Mouse (Mus musculus) heart, embryonic 12.5 days (tissue): ENCODE data around the gene Stx1b. TPM values are rescaled to one million over a fixed set of nuclear protein-coding genes. Genes with fewer than 3 reads are reported as not detected.
"Not testable (repeated sequence)": the region's sequence is repeated elsewhere in the genome, so short reads cannot be mapped to it uniquely, and the experiment has no call there.

Experiments used
- ATAC-seq: fragments of 200-750 bp; cut with Nextera tagmentation; 2 replicates; pipeline ENCODE4 v1.8.0; 2017; ENCODE audit warnings: moderate TSS enrichment, moderate library complexity; ENCODE audit not compliant: insufficient number of reproducible peaks, low FRiP score
- H3K27ac ChIP-seq: fragments of 300-500 bp; sonication (generic); 2 replicates; pipeline ENCODE4 v1.5.1; 2016; ENCODE audit warnings: mild to moderate bottlenecking, moderate library complexity; ENCODE audit not compliant: poor library complexity, severe bottlenecking
- H3K27me3 ChIP-seq: fragments of 300-500 bp; sonication (generic); replicated peaks from 2 replicates; pipeline ENCODE4 v1.6.1; 2016; ENCODE audit warnings: mild to moderate bottlenecking, moderate library complexity
- H3K36me3 ChIP-seq: fragments of 300-500 bp; sonication (generic); 2 replicates; pipeline ENCODE4 v1.6.1; 2016; ENCODE audit warnings: mild to moderate bottlenecking, moderate library complexity
- H3K4me1 ChIP-seq: fragments of 300-500 bp; sonication (generic); replicated peaks from 2 replicates; pipeline ENCODE4 v1.6.1; 2016; ENCODE audit warnings: mild to moderate bottlenecking
- H3K4me2 ChIP-seq: fragments of 300-500 bp; sonication (generic); 2 replicates; pipeline ENCODE4 v1.6.1; 2016; ENCODE audit warnings: mild to moderate bottlenecking, moderate library complexity
- H3K4me3 ChIP-seq: fragments of 300-500 bp; sonication (generic); 2 replicates; pipeline ENCODE4 v1.5.1; 2016; ENCODE audit warnings: mild to moderate bottlenecking
- H3K9ac ChIP-seq: fragments of 300-500 bp; sonication (generic); 2 replicates; pipeline ENCODE4 v1.6.1; 2016; ENCODE audit warnings: mild to moderate bottlenecking, moderate library complexity
- H3K9me3 ChIP-seq: fragments of 300-500 bp; sonication (generic); replicated peaks from 2 replicates; pipeline ENCODE4 v1.6.1; 2016; ENCODE audit warnings: mild to moderate bottlenecking, moderate library complexity
- WGBS: fragments of 180-500 bp; shearing (Covaris S2); methylation state at CpG from one replicate; pipeline ENCODE4 v1.1.7; 2016; 5-methylcytosine and 5-hydroxymethylcytosine counted together
- polyA plus RNA-seq: library from polyadenylated mRNA; unstranded; fragments of >200 nt; fragmentation: Nextera tagmentation; extraction: Ambion mirVana; gene quantifications from 2 replicates; pipeline ENCODE4 v1.2.1, GENCODE M21; 2016

Stx1b gene
- polyA plus RNA-seq, 1 experiment from 2014 or later, result 1.5 TPM

DNA sequence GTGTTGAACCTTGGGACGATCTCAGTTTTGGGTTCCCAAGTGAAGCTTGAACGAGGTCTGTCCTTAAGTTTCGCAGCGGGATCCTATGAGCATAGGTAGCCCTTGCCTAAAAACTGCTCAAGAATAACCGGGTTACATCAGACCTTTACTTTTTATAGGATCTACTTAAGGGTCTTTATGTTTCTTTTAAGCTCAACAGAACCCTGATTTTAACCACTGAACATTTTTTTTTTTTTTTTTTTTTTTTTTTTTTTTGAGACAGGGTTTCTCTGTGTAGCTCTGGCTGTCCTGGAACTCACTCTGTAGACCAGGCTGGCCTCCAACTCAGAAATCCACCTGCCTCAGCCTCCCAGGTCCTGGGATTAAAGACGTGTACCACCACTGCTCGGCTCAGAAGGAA lies 48.5 kb downstream of the Stx1b start:
- 70% methylated on average over 7 of the region's 7 CpGs for WGBS
- not testable (repeated sequence) for ATAC-seq
- H3K36me3 ChIP-seq, result peaks cover 26% of the 10 kb centered on the region

DNA sequence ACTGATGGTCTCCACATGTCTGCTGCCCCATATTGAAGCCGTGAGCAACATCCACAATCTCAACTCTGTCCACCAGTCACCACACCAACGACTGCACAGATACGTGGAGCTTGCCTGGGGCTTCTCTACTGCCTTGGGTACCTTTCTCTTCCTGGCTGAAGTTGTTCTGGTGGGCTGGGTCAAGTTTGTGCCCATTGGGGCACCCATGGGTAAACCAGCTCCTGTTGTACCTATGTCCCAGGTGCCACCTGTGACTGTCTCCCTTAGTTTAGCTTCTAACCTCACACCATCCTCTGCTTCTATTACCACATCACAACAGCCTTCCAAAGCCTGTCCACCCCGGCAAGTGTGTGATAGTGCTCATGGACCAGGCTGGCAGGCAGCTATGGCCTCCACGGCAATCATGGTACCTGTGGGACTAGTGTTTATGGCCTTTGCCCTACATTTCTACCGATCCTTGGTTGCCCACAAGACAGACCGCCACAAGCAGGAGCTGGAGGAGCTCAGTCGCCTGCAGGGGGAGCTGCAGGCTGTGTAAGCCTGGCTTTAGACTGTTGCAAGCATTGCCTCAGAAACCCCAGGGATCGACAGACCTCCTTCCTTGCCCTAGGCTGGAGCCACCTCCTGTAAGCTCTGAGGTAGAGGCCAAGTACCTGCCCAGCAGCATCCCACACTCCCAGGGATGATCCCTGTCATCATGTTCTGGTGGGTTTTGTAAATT lies 50.5 kb downstream of the Stx1b start:
- H3K27me3 ChIP-seq, result peaks cover 3% of the 10 kb centered on the region; the same call in 1 of the 2 replicates
- 42% methylated on average over 9 of the region's 9 CpGs for WGBS

More for the DNA sequence above, 48.5 kb downstream of the Stx1b start:
- H3K27me3 ChIP-seq, H3K9me3 ChIP-seq: not testable (repeated sequence)
- H3K4me1 ChIP-seq, result peaks cover 18% of the 10 kb centered on the region
- peak overlapping the region; percentile 96 for H3K9ac ChIP-seq
- peak overlapping the region; percentile 99; the same call in 1 of the 2 replicates for H3K27ac ChIP-seq
- H3K4me2 ChIP-seq, result peak overlapping the region; percentile 94
- H3K4me3 ChIP-seq, result peak overlapping the region; percentile 99

DNA sequence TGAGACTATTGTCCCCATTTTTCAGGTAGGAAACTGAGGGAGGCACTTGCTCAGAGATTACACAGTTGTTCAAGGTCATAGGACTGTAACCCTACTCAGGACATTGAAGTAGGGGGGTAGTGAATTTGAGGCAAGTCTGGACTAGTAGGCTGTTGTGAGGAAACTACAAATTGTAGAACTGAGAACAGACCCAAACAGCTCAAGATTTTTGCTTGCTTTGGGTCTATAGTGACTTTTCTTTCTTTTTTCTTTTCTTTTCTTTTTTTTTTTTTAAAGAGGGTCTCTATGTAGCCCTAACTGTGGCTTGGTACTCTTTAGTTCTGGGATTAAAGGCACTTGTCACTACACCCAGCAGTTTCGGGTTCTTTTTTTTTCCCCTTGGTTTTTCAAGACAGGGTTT lies 51.8 kb downstream of the Stx1b start:
- Histone ChIP-seq H3K27me3 (peaks cover 3% of the 10 kb centered on the region; the same call in 1 of the 2 replicates), H3K36me3 (peaks cover 8% of the 10 kb centered on the region), H3K27ac (no peak overlapping the region), H3K4me3 (no peak overlapping the region), H3K4me1 (peaks cover 26% of the 10 kb centered on the region), H3K4me2 (no peak overlapping the region), H3K9me3 (no peaks in the 10 kb centered on the region), H3K9ac (no peak overlapping the region)
- ATAC-seq, result no peak
- WGBS, result 86% methylated on average over 1 of the region's 1 CpGs

More for the DNA sequence above, 50.5 kb downstream of the Stx1b start:
- Histone ChIP-seq H3K4me2 (no peak overlapping the region), H3K36me3 (peaks cover 6% of the 10 kb centered on the region), H3K9me3 (no peaks in the 10 kb centered on the region), H3K27ac (no peak overlapping the region), H3K9ac (no peak overlapping the region), H3K4me1 (peaks cover 36% of the 10 kb centered on the region), H3K4me3 (no peak overlapping the region)
- ATAC-seq, result no peak

DNA sequence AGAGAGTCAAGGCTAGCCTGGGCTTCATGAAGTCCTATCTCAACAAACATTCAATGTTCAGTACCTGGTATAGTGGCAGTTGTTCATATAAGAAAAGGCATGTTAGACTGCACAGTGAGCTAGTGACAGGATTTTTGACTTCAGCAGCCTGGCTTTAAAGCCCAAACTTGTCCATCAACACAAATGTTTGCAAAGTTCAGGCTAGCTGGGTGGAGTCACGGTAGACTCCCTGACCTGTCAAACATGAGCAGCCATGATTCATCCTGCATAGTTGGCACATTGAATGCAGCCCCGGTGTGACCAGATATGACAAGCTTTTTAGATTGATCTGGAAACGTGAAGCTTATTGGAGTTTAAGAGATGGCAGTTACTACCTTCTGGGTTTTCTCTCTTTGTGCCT lies 52.3 kb downstream of the Stx1b start:
- Histone ChIP-seq H3K27ac (no peak overlapping the region), H3K4me2 (no peak overlapping the region), H3K4me1 (peaks cover 26% of the 10 kb centered on the region), H3K4me3 (no peak overlapping the region), H3K36me3 (peaks cover 13% of the 10 kb centered on the region), H3K9me3 (no peaks in the 10 kb centered on the region), H3K9ac (no peak overlapping the region), H3K27me3 (peaks cover 3% of the 10 kb centered on the region; the same call in 1 of the 2 replicates)
- 68% methylated on average over 3 of the region's 3 CpGs for WGBS
- ATAC-seq, result no peak

DNA sequence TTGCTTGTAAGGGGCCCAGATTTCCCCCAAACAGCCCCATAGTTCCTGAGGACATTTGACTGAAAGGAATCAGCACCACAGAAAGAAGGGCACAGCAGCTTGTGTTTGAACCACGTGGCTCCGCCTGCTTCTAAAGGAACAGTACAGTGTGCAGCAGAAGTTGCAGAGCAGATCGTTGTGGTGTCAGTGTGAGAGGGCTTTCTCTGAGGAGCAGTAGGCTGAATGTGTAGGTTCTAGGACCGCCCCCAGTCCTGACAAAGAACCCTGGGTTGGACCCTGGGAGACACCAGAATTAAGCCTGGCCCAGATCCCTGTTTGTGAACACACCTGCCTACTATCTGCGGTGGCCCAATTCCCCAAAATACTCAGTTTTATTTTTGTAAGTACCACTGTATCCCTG lies 53.1 kb downstream of the Stx1b start:
- Histone ChIP-seq H3K36me3 (peaks cover 21% of the 10 kb centered on the region), H3K4me2 (peak overlapping the region; percentile 94), H3K9ac (peak overlapping the region; percentile 88; the same call in 1 of the 2 replicates), H3K4me3 (peak overlapping the region; percentile 75; the same call in 1 of the 2 replicates), H3K9me3 (no peaks in the 10 kb centered on the region), H3K27me3 (peaks cover 3% of the 10 kb centered on the region; the same call in 1 of the 2 replicates), H3K27ac (no peak overlapping the region), H3K4me1 (peaks cover 26% of the 10 kb centered on the region)
- ATAC-seq, result no peak
- 69% methylated on average over 5 of the region's 5 CpGs for WGBS

DNA sequence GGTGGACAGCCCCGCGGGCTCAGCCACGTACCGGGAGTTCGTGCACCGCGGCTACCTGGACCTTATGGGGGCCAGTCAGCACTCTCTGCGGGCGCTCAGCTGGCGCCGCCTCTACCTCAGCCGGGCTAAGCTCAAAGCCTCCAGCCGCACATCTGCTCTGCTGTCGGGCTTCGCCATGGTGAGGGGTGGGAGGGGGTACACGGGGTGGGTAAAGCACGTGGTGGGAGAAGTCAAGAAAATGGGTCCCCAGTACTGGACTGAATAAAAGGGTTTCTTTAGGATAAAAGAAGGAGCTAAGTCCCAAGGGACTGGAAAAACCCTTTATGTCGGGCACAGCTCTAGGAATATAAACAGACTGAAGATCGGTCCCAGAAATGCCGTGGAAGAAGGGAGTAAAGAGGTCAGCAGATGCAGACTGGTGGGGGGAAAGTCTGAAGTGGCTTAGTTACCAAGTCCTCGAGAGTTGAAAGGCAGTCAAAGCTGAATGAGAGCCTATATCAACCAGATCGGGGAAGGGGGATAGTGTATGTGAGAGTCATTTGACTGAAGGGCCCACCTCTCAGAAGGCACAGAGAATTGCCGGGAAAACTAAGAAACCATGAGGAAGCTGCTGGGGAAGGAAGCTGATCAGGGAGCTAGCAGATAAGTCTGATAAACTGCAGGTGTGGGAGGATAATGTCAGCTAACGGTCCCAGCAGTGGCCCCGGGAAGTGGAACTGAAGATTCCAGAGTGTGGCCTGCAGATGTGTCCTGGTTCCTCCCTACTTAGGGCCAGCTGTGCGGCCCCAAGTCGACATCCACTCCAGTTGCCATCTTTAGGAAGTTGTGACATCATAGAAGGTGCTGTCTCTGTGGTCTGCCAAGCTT lies 54.1 kb downstream of the Stx1b start:
- Histone ChIP-seq H3K27ac (peak overlapping the region; percentile 82), H3K4me3 (peak overlapping the region; percentile 75), H3K9ac (peak overlapping the region; percentile 88), H3K36me3 (peaks cover 28% of the 10 kb centered on the region), H3K4me1 (peaks cover 24% of the 10 kb centered on the region), H3K4me2 (peak overlapping the region; percentile 94), H3K9me3 (no peaks in the 10 kb centered on the region), H3K27me3 (peaks cover 3% of the 10 kb centered on the region; the same call in 1 of the 2 replicates)
- peak; percentile 52 for ATAC-seq
- WGBS, result 2% methylated on average over 27 of the region's 27 CpGs

DNA sequence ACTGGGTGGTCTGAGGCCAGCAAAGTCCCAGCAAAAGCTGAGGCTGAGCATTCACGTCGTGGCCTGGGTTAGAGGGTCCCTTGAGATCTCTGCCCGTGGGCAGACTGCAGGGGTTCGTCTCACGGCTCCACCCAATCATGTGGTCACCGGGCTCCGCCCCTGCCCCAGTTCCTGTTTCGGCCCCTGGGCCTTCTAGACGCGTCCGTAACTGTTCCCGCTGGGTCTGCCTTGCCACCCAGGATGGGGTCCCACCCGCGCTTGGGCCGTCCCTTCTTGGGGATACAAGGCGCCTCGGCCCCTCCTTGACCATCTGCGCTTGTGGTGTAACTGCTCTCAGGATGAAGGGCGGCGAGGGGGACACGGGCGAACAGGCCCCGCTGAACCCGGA lies 54.7 kb downstream of the Stx1b start, which contains the start of gene Orai3:
Gene Orai3 (plus strand): TSS at position 165 of the 388 bp plus-strand sequence.
- Histone ChIP-seq H3K9ac (peak within 1 kb of the TSS; percentile 88), H3K9me3 (no peaks in the 10 kb centered on the region), H3K4me1 (peaks cover 24% of the 10 kb centered on the region), H3K27me3 (peaks cover 3% of the 10 kb centered on the region; the same call in 1 of the 2 replicates), H3K4me3 (peak within 1 kb of the TSS; percentile 75), H3K27ac (peak within 1 kb of the TSS; percentile 82), H3K4me2 (peak within 1 kb of the TSS; percentile 94), H3K36me3 (peaks cover 34% of the 10 kb centered on the region)
- WGBS, result under 1% methylated on average over 24 of the region's 24 CpGs
- peak; percentile 88 for ATAC-seq

DNA sequence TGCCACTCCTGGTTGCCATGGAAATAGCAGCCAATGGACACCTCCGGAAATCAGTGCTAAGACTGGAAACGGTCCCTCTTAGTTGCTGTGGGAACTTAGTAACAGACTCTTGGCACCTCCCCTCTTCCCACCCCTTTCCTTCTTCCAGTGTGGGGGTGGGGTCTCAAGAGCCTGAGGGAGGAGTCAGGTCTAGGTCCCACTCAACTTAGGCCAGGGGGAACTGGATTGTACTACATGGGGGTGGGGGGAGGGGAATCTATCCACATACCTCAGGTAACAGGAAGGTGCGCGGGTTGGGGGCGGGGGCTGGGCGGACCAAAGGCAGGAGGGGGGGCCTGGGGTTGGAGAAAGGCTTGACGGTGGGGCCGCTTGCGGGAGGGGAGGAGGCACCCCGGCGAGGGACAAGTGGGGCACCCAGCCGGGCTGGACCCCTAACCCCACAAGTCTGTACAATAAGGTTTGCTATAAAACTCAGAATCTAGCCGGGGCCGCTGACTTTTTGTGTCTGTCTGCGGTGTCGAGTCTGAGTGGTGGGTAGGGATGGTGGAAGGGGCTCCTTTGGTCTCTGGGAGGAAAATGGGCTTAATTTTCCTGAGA lies 55.3 kb downstream of the Stx1b start:
- Histone ChIP-seq H3K27ac (peak overlapping the region; percentile 82), H3K27me3 (peaks cover 3% of the 10 kb centered on the region; the same call in 1 of the 2 replicates), H3K4me1 (peaks cover 24% of the 10 kb centered on the region), H3K9me3 (no peaks in the 10 kb centered on the region), H3K36me3 (peaks cover 38% of the 10 kb centered on the region), H3K4me2 (peak overlapping the region; percentile 94), H3K9ac (peak overlapping the region; percentile 88), H3K4me3 (peak overlapping the region; percentile 75)
- peak; percentile 83 for ATAC-seq
- 2% methylated on average over 16 of the region's 16 CpGs for WGBS

DNA sequence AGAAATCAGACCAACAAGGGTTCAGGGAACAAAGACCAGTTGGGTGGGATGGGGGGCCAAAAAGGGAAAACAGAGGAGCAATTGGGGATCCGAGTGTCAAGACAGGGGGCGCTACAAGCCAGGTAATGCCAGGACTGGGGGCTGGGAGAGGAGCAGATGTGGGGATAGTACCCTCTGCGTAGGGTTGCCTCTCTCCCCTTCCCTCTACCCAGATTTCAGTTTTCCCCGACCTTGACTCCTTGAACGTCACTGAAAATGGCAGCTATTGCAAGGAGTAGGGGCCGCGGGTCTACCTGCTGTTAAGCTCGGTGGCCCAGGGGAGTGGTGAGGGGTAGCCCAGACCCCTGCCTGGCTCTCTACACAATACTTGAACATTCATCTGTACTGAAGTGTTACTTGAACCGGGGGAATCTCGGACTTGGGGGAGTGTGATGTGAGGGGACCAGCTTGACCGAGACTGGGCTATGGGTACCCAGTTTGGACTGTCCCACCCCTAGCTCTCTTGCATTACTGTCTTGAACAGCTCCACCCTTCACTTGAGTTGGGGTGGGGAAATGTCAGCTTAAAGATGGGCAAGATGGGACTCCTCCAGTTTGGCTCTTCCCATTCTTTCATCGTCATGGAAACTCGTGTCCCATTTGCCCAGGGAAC lies 55.9 kb downstream of the Stx1b start:
- no peaks in the 10 kb centered on the region for H3K9me3 ChIP-seq
- H3K27ac ChIP-seq, result no peak overlapping the region
- no peak overlapping the region for H3K9ac ChIP-seq
- H3K4me1 ChIP-seq, result peaks cover 24% of the 10 kb centered on the region
- WGBS, result 58% methylated on average over 13 of the region's 13 CpGs
- peak overlapping the region; percentile 94; the same call in 1 of the 2 replicates for H3K4me2 ChIP-seq
- H3K4me3 ChIP-seq, result no peak overlapping the region
- peaks cover 44% of the 10 kb centered on the region for H3K36me3 ChIP-seq
- H3K27me3 ChIP-seq, result peaks cover 3% of the 10 kb centered on the region; the same call in 1 of the 2 replicates
- ATAC-seq, result no peak

DNA sequence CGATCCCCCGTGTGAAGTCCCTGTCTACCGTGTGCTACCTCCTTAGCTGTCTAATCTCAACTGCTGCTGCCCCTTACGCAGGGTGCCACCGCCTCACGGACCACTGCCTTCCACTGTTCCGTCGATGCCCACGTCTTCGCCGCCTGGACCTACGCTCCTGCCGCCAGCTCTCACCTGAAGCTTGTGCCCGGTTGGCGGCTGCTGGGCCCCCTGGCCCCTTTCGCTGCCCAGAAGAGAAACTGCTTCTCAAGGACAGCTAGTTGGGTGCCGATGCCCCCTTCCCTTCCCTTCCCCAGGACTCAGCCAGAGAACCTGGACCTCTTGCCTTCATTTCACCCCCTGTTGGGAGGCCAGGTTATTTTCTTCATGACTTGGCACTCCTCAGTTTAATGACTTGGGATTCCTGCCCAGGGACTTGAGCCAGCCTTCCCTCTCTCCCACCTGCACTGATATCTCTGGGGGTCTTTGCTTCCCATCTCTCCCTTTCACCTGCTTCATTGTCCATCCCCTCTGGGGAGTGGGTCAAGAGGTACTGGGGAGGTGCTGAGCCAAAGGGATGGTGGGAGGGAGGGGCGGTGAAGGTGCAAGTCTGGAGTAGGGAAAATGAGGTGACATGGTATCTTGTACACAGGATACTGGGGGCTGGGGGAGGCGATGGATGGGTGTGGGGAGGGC lies 56.5 kb downstream of the Stx1b start:
- H3K36me3 ChIP-seq, result peaks cover 49% of the 10 kb centered on the region
- H3K27ac ChIP-seq, result no peak overlapping the region
- H3K4me3 ChIP-seq, result no peak overlapping the region
- WGBS, result 91% methylated on average over 19 of the region's 19 CpGs
- H3K9me3 ChIP-seq, result no peaks in the 10 kb centered on the region
- H3K4me2 ChIP-seq, result peak overlapping the region; percentile 6; the same call in 1 of the 2 replicates
- no peak overlapping the region for H3K9ac ChIP-seq
- peaks cover 24% of the 10 kb centered on the region for H3K4me1 ChIP-seq
- peaks cover 3% of the 10 kb centered on the region; the same call in 1 of the 2 replicates for H3K27me3 ChIP-seq
- ATAC-seq, result no peak
